Mouse (Mus musculus) stomach, postnatal 0 days (tissue): ENCODE results near the gene Clec14a.

ENCODE experiments used
- CTCF ChIP-seq: IDR thresholded peaks from 2 replicates; pipeline ENCODE4 v1.5.1; 2016; ENCODE audit warnings: antibody characterized with exemption, low read depth, mild to moderate bottlenecking, moderate library complexity
- EP300 ChIP-seq: optimal IDR thresholded peaks from 2 replicates; pipeline ENCODE3; 2016; ENCODE audit warnings: antibody characterized with exemption

GRCm38 (mm10) chr12:58216218-58216617 is 52.9 kb downstream of the Clec14a start:
- TF ChIP-seq CTCF (no peak), EP300 (no peak)
